Mouse (Mus musculus): ENCODE data around the gene Armc2. TPM values are rescaled to one million over a fixed set of nuclear protein-coding genes. Genes with fewer than 3 reads are reported as not detected.

Gene Armc2
- polyA plus RNA-seq, 2 experiments: 3.6 to 4.8 TPM

DNA sequence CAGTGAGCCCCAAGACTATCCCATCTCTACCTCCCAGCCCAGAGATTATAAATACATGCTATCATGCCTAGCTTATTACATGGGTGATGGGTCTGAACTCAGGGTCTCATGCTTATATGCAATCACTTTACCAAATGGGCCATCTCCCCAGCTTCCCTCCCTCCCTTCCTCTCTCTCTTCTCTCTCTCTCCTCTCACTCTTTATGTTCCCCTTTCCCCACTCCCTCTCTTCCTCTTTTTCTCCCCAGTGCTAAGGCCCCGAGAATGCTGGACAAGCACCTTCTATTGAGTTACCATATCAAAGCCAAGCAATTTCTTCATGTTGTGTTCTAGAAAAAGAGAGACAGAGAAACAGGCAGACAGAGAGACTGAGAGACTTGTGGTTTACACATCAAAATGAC lies 14.7 kb downstream of the Armc2 start:
- Histone ChIP-seq H3K4me2 (replicated peaks; ENCODE audit: low read depth, low read length, severe bottlenecking) (no peak overlapping the region), H3K27ac (replicated peaks; ENCODE audit: low read depth, low read length) (no peak overlapping the region), H3K9me3 (ENCODE audit: control insufficient read depth, low read length) (no peaks in the 10 kb centered on the region), H3K4me1 (ENCODE audit: control insufficient read depth, insufficient read depth, low read length) (no peaks in the 10 kb centered on the region), H3K27me3 (ENCODE audit: control insufficient read depth, insufficient read depth, low read length) (no peaks in the 10 kb centered on the region), H3K36me3 (ENCODE audit: control insufficient read depth, insufficient read depth, low read length) (no peaks in the 10 kb centered on the region), H3K4me3 (replicated peaks; ENCODE audit: low read length) (no peak overlapping the region), H3K9ac (ENCODE audit: low read depth, low read length, severe bottlenecking) (no peak overlapping the region)
- TF ChIP-seq POLR2A (IDR thresholded peaks at IDR 0.05; ENCODE audit: borderline replicate concordance, extremely low read depth, insufficient read depth, insufficient read length): no peak
- ATAC-seq (ENCODE audit: low FRiP score, low read depth): no peak
- DNase-seq (ENCODE audit: low spot score): no peak
- WGBS: 69% methylated on average over 1 of the region's 1 CpGs

GRCm38 (mm10) chr10:42002436-42002835 lies 15.8 kb downstream of the Armc2 start:
- Histone ChIP-seq H3K36me3 (ENCODE audit: control insufficient read depth, insufficient read depth, low read length) (no peaks in the 10 kb centered on the region), H3K27ac (replicated peaks; ENCODE audit: low read depth, low read length) (no peak overlapping the region), H3K4me1 (ENCODE audit: control insufficient read depth, insufficient read depth, low read length) (no peaks in the 10 kb centered on the region), H3K9ac (ENCODE audit: low read depth, low read length, severe bottlenecking) (no peak overlapping the region), H3K9me3 (ENCODE audit: control insufficient read depth, low read length) (no peaks in the 10 kb centered on the region), H3K4me2 (replicated peaks; ENCODE audit: low read depth, low read length, severe bottlenecking) (no peak overlapping the region), H3K27me3 (ENCODE audit: control insufficient read depth, insufficient read depth, low read length) (no peaks in the 10 kb centered on the region), H3K4me3 (replicated peaks; ENCODE audit: low read length) (no peak overlapping the region)
- 46% methylated on average over 7 of the region's 7 CpGs for WGBS
- TF ChIP-seq POLR2A (IDR thresholded peaks at IDR 0.05; ENCODE audit: borderline replicate concordance, extremely low read depth, insufficient read depth, insufficient read length): no peak
- no peak for DNase-seq (ENCODE audit: low spot score)
- no peak for ATAC-seq (ENCODE audit: low FRiP score, low read depth)

- no peak overlapping the region for H3K4me3 ChIP-seq (replicated peaks; ENCODE audit: low read length)
Observed at GRCm38 (mm10) chr10:42001260-42001659, 17.0 kb downstream of the Armc2 start.

DNA sequence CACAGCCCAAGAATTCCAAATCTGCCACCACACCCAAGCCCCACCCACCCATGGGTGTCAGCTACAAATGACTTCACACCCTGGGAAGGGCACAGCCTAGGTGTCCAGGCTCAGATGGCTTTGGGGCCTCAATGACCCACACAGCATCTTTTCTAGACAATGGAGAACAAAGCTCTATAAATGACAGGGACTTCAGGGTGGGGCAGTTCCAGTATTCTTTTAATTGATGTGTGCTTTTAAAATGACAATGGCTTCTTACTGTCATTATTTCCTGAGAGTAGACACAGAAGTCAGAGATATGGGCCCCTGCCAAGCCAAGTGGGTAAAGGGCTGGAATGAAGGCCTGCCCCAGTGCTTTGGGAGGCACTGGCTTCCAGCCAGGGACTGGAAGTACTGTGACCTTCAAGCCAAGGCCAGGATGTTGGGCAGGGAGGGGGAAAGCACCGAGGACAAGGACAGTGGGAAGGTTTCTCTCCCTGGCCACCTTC lies 20.5 kb downstream of the Armc2 start:
- H3K27me3 ChIP-seq (ENCODE audit: control insufficient read depth, insufficient read depth, low read length): no peaks in the 10 kb centered on the region
- ATAC-seq (ENCODE audit: low FRiP score, low read depth) (no peak), DNase-seq (ENCODE audit: low spot score) (no peak)
- no peak overlapping the region for H3K27ac ChIP-seq (replicated peaks; ENCODE audit: low read depth, low read length)
- no peak overlapping the region for H3K4me2 ChIP-seq (replicated peaks; ENCODE audit: low read depth, low read length, severe bottlenecking)
- no peaks in the 10 kb centered on the region for H3K36me3 ChIP-seq (ENCODE audit: control insufficient read depth, insufficient read depth, low read length)
- no peaks in the 10 kb centered on the region for H3K4me1 ChIP-seq (ENCODE audit: control insufficient read depth, insufficient read depth, low read length)
- WGBS: 87% methylated on average over 1 of the region's 1 CpGs
- TF ChIP-seq POLR2A (IDR thresholded peaks at IDR 0.05; ENCODE audit: borderline replicate concordance, extremely low read depth, insufficient read depth, insufficient read length): no peak
- H3K9me3 ChIP-seq (ENCODE audit: control insufficient read depth, low read length): no peaks in the 10 kb centered on the region
- no peak overlapping the region for H3K4me3 ChIP-seq (replicated peaks; ENCODE audit: low read length)
- H3K9ac ChIP-seq (ENCODE audit: low read depth, low read length, severe bottlenecking): no peak overlapping the region

More at GRCm38 (mm10) chr10:42001260-42001659, 17.0 kb downstream of the Armc2 start:
- H3K27ac ChIP-seq (replicated peaks; ENCODE audit: low read depth, low read length): no peak overlapping the region
- 90% methylated on average over 3 of the region's 3 CpGs for WGBS
- no peaks in the 10 kb centered on the region for H3K9me3 ChIP-seq (ENCODE audit: control insufficient read depth, low read length)
- H3K36me3 ChIP-seq (ENCODE audit: control insufficient read depth, insufficient read depth, low read length): no peaks in the 10 kb centered on the region
- no peak for TF ChIP-seq POLR2A (IDR thresholded peaks at IDR 0.05; ENCODE audit: borderline replicate concordance, extremely low read depth, insufficient read depth, insufficient read length)
- H3K27me3 ChIP-seq (ENCODE audit: control insufficient read depth, insufficient read depth, low read length): no peaks in the 10 kb centered on the region
- no peak overlapping the region for H3K4me2 ChIP-seq (replicated peaks; ENCODE audit: low read depth, low read length, severe bottlenecking)
- H3K9ac ChIP-seq (ENCODE audit: low read depth, low read length, severe bottlenecking): no peak overlapping the region
- DNase-seq (ENCODE audit: low spot score): no peak
- no peaks in the 10 kb centered on the region for H3K4me1 ChIP-seq (ENCODE audit: control insufficient read depth, insufficient read depth, low read length)
- no peak for ATAC-seq (ENCODE audit: low FRiP score, low read depth)

DNA sequence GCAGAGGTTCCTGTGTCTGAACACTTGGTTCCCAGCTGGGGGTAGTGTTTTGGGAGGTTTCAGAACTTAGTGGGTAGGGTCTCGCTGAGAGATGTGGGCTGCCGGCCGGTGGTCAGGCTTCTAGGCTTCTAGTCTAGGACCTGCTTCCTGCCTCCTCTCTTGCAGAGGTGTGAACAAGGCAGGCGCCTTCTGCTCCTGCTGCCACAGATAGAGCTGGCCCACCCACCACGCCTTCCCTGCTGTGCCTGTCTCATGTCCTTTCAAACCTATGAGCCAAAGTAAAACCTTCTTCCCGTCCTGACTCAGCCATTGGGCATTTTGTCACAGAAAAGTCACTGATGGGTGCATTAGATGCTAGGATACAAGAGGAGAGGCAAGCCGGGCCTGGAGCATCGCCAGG lies 22.1 kb downstream of the Armc2 start:
- no peak overlapping the region for H3K27ac ChIP-seq (replicated peaks; ENCODE audit: low read depth, low read length)
- ATAC-seq (ENCODE audit: low FRiP score, low read depth): no peak
- no peaks in the 10 kb centered on the region for H3K36me3 ChIP-seq (ENCODE audit: control insufficient read depth, insufficient read depth, low read length)
- no peak overlapping the region for H3K4me3 ChIP-seq (replicated peaks; ENCODE audit: low read length)
- peaks cover 5% of the 10 kb centered on the region for H3K4me1 ChIP-seq (ENCODE audit: control insufficient read depth, insufficient read depth, low read length)
- no peak overlapping the region for H3K4me2 ChIP-seq (replicated peaks; ENCODE audit: low read depth, low read length, severe bottlenecking)
- 50% methylated on average over 8 of the region's 8 CpGs for WGBS
- DNase-seq (ENCODE audit: low spot score): no peak
- TF ChIP-seq POLR2A (IDR thresholded peaks at IDR 0.05; ENCODE audit: borderline replicate concordance, extremely low read depth, insufficient read depth, insufficient read length): no peak
- H3K9ac ChIP-seq (ENCODE audit: low read depth, low read length, severe bottlenecking): no peak overlapping the region
- H3K27me3 ChIP-seq (ENCODE audit: control insufficient read depth, insufficient read depth, low read length): no peaks in the 10 kb centered on the region
- no peaks in the 10 kb centered on the region for H3K9me3 ChIP-seq (ENCODE audit: control insufficient read depth, low read length)

DNA sequence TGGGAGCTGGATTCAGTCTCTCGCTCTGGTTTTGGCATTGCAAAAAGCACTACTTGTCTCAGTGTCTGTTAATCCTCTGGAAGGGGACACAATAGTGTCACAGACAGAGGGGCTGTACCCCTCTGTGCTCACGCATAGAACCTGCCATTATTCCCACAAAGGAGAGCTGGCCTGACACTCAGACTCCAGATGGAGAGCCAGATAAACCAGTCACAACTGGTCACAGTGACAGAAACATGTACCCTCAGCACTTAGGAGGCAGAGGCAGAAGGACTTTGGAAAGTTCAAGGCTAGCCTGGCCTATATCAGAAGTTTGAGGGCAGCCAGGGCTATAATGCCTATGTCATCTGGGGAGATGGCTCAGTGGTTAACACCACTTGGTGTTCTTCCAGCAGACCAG lies 23.2 kb downstream of the Armc2 start:
- Histone ChIP-seq H3K4me3 (replicated peaks; ENCODE audit: low read length) (no peak overlapping the region), H3K36me3 (ENCODE audit: control insufficient read depth, insufficient read depth, low read length) (no peaks in the 10 kb centered on the region), H3K9me3 (ENCODE audit: control insufficient read depth, low read length) (no peaks in the 10 kb centered on the region), H3K4me2 (replicated peaks; ENCODE audit: low read depth, low read length, severe bottlenecking) (no peak overlapping the region), H3K27me3 (ENCODE audit: control insufficient read depth, insufficient read depth, low read length) (no peaks in the 10 kb centered on the region), H3K27ac (replicated peaks; ENCODE audit: low read depth, low read length) (no peak overlapping the region), H3K9ac (ENCODE audit: low read depth, low read length, severe bottlenecking) (no peak overlapping the region), H3K4me1 (ENCODE audit: control insufficient read depth, insufficient read depth, low read length) (peaks cover 9% of the 10 kb centered on the region)
- DNase-seq (ENCODE audit: low spot score): no peak
- ATAC-seq (ENCODE audit: low FRiP score, low read depth): no peak
- no peak for TF ChIP-seq POLR2A (IDR thresholded peaks at IDR 0.05; ENCODE audit: borderline replicate concordance, extremely low read depth, insufficient read depth, insufficient read length)
- WGBS: 86% methylated on average over 2 of the region's 2 CpGs
